Mouse (Mus musculus): ENCODE results near the gene Prdx1.

Gene Prdx1

DNA sequence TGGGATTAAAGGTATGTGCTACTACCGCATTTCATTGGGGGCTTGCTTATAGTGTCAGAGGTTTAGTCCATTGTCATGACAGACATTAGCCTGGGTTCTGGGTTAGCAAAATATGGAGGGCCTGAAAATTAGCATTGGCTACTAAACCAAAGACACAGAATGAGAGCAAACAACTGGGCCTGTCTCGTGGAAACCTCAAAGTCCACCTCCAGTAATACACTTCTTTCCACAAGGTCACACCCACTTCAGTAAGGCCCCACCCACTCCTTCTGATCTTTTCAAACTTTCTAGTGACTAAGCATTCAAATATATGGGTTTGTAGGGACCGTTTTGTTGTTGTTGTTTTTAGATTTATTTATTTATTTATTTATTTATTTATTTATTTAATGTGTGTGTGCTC, 44.2 kb downstream of the Prdx1 start:
- DNase-seq (ENCODE audit: low spot score), result no peak

DNA sequence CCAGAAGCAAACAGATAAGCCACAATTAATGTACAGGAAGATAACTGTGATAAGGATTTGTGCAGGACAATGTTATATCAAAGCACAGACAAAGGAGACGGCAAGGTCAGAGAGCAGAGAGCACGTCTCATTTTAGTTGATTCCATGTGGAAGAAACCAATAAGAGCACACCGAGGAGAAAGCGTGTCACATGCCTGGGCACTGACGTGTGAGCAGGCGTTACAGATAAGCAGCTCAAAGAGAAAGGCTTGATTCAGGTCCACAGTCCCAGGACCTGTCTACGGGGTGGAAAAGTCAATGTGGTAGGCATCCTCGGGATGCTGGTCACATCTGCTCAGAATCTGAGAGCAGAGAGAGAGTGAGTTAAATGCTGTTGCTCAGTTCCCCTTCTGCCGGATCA, 45.7 kb downstream of the Prdx1 start:
- DNase-seq (ENCODE audit: low spot score), result no peak

DNA sequence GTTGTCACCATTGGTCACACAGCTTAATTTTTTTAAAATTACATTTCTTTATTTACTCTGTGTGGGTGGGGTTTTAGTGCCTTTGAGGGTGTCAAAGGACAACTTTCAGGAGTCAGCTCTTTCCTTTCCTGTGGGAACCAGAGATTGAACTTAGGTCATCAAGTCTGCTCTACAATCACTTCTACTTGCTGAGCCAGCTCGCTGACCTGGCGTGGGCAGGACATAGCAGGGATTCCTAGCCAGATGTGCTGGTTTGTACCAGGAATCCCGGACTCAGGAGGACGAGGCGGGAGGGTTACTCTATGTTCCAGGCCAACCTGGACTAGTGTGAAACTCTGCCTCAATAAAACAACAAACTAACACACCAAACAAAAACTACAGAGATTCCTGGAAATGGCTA, 47.0 kb downstream of the Prdx1 start:
- DNase-seq (ENCODE audit: low spot score), result no peak

DNA sequence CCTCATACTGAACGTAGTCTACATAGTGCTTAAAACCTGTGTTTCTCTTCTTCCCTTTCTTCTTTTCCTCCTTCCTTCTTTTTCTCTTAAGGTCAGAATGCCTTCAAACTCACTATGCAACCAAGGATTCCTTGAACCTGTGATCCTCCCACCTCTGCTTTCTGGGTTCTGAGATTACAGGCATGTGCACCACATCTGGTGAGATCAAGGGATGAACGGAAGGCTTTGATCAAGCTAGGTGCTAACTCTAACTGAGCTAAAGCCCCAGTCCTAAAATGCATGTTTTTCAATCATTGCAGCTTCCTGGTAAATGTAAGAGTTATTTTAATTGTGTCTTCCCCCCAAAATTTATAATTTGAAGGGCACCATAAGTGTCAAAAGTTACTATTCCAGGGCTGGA, 49.7 kb downstream of the Prdx1 start:
- no peak for DNase-seq (ENCODE audit: low spot score)

DNA sequence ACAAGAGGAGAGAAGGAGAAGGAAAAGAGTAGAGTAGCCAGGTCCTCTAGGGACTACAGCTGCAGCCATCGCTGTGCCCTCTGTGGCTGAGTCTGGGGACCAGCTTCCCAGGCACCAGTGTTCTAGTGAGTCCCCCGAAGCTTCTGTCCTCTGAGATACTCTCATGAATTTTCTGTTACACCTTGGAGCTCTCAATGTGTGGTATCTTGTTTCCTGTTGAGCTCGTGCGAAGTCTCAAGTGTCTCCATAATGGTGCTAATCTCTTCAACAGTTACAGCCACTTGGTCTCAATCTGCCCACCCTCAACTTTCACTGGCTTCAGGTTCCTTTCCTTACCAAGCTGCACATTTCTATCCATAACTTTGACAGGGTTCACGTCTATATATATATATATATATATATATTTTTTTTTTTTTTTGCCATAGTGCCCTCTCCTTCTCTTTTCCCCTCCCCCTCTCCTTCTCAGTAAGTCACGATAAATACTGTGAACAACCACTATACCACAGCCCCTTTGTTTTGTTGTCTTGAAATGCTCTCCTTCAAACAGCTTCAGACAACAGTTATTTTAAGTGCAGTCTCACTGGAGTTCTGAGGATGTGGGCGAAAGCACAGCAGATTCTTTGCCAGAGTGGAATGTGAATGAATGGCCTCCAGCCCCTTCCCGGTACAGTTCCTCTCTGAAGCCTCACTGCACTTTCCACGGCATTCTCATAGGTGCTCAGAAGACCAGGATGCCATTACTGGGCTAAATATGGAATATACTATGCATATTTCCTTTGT, 53.8 kb downstream of the Prdx1 start:
- DNase-seq (ENCODE audit: low spot score), result no peak

DNA sequence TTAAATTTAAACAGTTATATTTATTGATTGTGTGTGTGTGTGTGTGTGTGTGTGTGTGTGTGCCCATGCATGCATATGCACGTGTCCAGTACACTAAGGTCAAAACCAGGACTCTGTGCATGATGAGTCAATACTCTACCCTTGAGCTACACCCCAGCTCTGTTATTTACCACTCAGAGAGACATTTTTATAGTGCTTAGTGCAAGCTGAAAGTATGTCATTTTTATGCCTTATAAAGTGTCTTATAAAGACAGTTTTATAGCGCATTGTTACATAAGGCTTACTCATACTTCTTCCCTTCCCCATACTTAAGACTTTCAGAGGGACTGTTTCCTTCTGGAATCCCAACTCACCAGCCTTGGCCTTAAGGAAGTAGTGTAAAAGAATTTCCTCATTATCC, 64.4 kb downstream of the Prdx1 start:
- no peak for DNase-seq (ENCODE audit: low spot score)

Data from left cerebral cortex, adult 11 months (tissue).